Mouse (Mus musculus) lung, postnatal 25 days (tissue): ENCODE measurements around the gene Pik3ca.

ENCODE experiments used
- DNase-seq: peaks from one replicate; pipeline ENCODE4 v3.0.0; 2022; ENCODE audit warnings: low spot score

Pik3ca gene

GRCm38 (mm10) chr3:32454329-32455021 is 57.0 kb downstream of the Pik3ca start:
- no peak for DNase-seq

DNA sequence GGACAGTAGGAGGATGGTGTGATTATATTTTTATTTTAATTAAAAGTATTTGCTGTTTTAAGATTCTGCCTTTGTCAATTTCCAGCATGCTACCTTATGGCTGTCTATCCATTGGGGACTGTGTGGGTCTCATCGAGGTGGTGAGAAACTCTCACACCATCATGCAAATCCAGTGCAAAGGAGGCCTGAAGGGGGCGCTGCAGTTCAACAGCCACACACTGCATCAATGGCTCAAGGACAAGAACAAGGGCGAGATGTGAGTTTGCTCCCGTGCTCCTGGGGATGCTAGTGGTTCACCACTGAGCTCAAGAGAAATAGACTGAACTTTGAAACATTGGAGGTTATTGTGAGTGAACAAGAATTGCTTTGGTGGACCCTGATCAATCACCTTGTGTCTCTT is 62.3 kb downstream of the Pik3ca start:
- DNase-seq, result peak; percentile 29

GRCm38 (mm10) chr3:32467321-32467720 is 69.8 kb downstream of the Pik3ca start:
- DNase-seq, result no peak

- DNase-seq, result no peak
Measured at GRCm38 (mm10) chr3:32468411-32468810, 70.9 kb downstream of the Pik3ca start.

GRCm38 (mm10) chr3:32470449-32470848 is 73.0 kb downstream of the Pik3ca start:
- no peak for DNase-seq

GRCm38 (mm10) chr3:32471098-32471497 is 73.6 kb downstream of the Pik3ca start:
- peak; percentile 31 for DNase-seq

DNA sequence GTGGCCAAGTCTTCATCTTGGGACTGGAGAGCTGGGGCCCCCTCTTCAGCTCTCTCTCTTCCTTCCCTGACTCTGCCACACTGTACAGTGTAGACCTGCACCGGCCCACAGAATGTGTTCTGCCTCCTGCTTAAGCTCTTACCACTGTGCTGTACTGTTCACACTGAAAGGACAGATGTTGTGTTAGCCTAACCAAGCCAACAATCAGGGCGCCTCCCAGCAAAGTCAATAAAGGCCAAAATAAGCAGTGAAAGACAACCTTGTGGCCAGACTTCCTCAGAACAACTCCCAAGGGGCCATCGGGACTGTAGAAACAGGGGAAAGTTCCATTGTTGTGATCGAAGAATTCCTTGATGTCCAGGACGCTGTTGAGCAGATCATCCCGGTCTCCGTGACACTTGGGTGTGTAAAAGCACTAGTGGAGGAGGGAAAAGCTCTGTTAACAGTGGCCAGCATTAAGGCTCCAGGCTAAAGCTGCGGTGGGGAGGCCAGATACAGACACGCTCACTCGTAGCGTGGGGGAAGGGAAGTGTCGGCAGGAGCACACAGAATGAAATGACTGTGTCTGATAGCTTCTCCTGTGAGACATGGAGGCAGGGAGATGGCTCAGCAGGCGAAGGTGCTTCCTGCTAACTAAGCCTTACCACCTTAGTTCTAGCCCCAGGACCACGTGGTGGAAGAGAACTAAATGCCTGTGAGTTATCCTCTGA is 74.9 kb downstream of the Pik3ca start:
- no peak for DNase-seq

- no peak for DNase-seq
Measured at GRCm38 (mm10) chr3:32473184-32473583, 75.7 kb downstream of the Pik3ca start.

GRCm38 (mm10) chr3:32479961-32480360 is 82.5 kb downstream of the Pik3ca start:
- DNase-seq, result no peak

DNA sequence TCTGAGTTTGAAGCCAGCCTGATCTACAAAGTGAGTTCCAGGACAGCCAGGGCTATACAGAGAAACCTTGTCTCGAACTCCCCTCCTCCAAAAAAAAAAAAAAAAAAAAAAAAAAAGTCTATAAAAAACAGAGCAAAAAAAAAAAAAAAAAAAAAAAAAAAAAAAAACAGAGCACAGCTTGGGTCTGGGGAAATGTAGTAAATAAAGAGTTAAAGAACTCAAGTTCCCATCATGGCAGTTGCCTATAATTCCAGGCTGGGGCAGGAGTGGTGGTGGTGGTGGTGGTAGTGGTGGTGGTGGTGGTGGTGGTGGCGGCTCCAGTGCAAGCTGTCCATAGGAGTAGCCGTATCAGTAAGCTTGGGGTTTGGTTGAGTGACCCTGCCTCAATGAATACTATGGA is 85.6 kb downstream of the Pik3ca start:
- DNase-seq, result no peak

DNA sequence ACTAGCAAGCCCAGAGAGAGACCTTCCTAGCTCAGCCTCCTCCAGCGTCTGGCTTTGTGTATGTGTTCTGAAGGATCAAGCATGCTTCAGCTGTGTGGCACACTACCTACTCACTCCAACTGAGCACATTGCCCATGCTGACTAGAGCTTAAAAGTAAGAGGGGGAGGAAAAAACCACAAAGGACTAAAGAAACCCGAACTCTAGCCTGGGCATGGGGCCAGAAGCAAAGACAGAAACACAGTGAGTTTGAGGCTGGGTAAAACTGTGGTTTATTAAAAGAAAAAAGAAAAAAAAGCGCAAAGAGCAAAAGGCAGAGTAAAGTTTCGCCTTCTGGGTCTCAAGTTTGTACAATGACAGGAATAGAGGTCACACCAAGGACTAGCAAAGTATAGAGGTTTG is 89.1 kb downstream of the Pik3ca start:
- no peak for DNase-seq

DNA sequence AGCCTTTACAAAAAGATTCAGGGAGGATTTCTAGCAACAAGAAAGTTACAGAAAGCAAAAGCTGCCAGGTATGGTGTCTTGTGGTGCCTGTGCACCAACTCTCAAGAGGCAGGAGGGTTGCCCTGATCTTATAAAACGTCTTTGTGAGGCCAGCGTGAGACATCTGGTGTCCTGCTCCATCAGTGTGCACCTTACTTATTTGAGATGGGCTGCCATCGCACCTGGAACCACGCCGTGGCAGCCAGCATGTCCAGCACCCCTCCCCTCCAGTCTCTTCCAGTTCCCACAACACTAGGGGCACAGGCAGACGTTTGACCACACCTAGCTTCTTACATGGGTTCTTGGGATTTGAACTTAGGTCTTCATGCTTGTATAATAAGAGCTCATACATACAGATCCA is 90.7 kb downstream of the Pik3ca start:
- DNase-seq, result no peak

GRCm38 (mm10) chr3:32490076-32490927 is 92.8 kb downstream of the Pik3ca start:
- DNase-seq, result peak; percentile 24

- no peak for DNase-seq
Measured at GRCm38 (mm10) chr3:32490928-32491315, 93.5 kb downstream of the Pik3ca start.

GRCm38 (mm10) chr3:32492097-32493090 is 94.9 kb downstream of the Pik3ca start, which contains the start of gene Kcnmb3:
Gene Kcnmb3, minus strand, starts transcription at chr3:32492231.
- no peak for DNase-seq

GRCm38 (mm10) chr3:32494387-32495087 is 97.1 kb downstream of the Pik3ca start:
- DNase-seq, result no peak

DNA sequence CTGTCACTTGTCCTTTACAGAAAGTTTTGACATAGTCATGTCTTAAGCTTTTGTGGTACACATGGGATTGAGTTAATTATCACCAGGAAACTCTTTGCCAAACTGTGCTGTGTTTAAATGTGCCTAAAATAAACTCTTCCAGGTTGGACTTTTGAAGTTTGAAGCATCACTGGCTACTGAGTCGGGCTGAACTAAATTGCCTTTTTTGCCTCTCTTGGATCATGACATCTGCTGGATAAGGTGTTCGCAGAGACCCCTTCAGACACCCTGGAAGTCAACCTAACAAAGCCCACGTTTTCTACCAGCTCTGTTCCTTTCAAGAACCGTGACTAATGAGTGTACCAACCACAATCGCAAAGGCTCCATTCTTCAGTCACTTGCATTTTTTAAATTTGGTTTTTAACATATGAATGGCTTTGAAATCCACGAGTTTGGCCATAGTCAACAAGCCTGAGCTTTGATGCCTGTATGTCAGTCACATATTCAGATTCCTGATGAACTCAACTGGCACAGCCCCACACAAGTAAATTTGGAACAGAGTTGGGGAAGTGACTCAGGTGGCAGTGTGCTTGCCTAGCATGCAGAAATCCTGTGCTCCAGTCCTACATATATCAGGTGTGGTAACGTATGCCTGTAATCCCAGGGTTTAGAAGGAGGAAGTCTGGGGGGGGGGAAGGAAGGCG is 97.8 kb downstream of the Pik3ca start:
- DNase-seq, result no peak

- DNase-seq, result peak; percentile 15
Measured at GRCm38 (mm10) chr3:32495856-32496710, 98.6 kb downstream of the Pik3ca start.

GRCm38 (mm10) chr3:32496711-32497070 is 99.2 kb downstream of the Pik3ca start:
- no peak for DNase-seq
